Mouse (Mus musculus): ENCODE results near the gene Zfp219. TPM values are rescaled to one million over a fixed set of nuclear protein-coding genes. Genes with fewer than 3 reads are reported as not detected.

The Zfp219 gene
- total and polyA plus RNA-seq, 3 experiments = 36.3 to 46.9 TPM; not detected in 1

DNA sequence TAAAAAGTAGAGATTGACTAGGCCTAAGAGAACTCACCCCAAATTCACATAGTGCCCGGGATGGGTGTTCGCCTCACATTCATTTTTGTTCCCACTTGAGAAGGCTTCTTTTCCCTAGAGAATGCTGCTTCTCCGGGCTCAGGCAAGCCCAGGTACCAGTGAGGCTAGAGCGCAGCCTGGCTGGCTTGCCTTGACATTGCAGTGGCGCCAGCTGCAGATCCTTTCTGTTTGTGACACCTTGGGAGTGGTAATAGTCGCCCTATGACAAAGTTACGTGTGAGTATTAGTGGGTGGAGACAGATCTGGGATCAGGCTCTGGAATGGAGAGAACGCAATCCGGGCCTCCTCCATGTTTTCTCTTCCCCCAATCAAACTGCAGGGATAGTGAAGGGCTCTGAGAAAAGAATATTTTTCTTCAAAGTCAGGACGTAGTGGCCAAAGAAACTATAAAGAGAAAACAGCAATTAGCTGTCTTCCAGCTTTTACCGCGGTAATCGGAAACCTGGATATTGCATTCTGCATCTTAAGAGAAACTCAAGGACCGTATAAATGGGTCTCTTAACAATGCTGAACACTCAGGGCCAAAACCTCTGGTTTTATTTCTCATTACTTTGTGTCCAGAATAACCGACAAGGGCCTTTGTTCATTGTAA lies at the start of gene Zfp219 (continued):
- no peak for TF ChIP-seq ZNF384 (IDR thresholded peaks at IDR 0.05; ENCODE audit: low read depth, low read length)
- TF ChIP-seq CHD1 (IDR thresholded peaks at IDR 0.05; ENCODE audit: low read depth, low read length) = 0 out of 2 replicates have a peak, but pooled peaks have one; percentile 22
- no peak for TF ChIP-seq E2F4 (IDR thresholded peaks at IDR 0.05; ENCODE audit: borderline replicate concordance, low read depth, low read length)
- TF ChIP-seq SMC3 (IDR thresholded peaks at IDR 0.05; ENCODE audit: low read depth, low read length) = peak; percentile 34; the same call in 1 of the 2 replicates

GRCm38 (mm10) chr14:52066135-52066534 lies 45.6 kb upstream of the Zfp219 start:
- Histone ChIP-seq H3K79me2 (ENCODE audit: control insufficient read depth, insufficient read depth, low read length, poor library complexity) (no peaks in the 10 kb centered on the region), H3K27ac (ENCODE audit: control insufficient read depth, low read depth, low read length) (no peak overlapping the region), H3K9ac (ENCODE audit: control insufficient read depth, low read depth, low read length, poor library complexity, severe bottlenecking) (no peak overlapping the region), H3K27me3 (ENCODE audit: control insufficient read depth in 1 of 2, insufficient read depth in 2 of 2, low read length in 2 of 2) (no peaks in the 10 kb centered on the region), H3K4me3 (ENCODE audit: control insufficient read depth in 1 of 2, insufficient read depth in 1 of 2, low read depth in 2 of 2, low read length in 2 of 2) (no peak overlapping the region), H3K9me3 (replicated peaks; ENCODE audit: insufficient read depth, low read length) (no peaks in the 10 kb centered on the region), H3K4me1 (ENCODE audit: control insufficient read depth in 1 of 2, insufficient read depth in 2 of 2, low read length in 2 of 2) (no peaks in the 10 kb centered on the region), H3K36me3 (ENCODE audit: control insufficient read depth in 1 of 2, insufficient read depth in 2 of 2, low read length in 2 of 2) (no peaks in the 10 kb centered on the region)
- no peak for DNase-seq (ENCODE audit: low read depth, low spot score)
- no peak for TF ChIP-seq ZC3H11A (IDR thresholded peaks at IDR 0.05; ENCODE audit: low read depth, low read length)
- no peak for TF ChIP-seq NRF1 (IDR thresholded peaks at IDR 0.05; ENCODE audit: insufficient read depth, low read depth, low read length, poor library complexity, severe bottlenecking)
- TF ChIP-seq EP300 (IDR thresholded peaks at IDR 0.05; ENCODE audit: low read depth in 1 of 2, low read length in 2 of 2) = no peak
- TF ChIP-seq ZNF384 (IDR thresholded peaks at IDR 0.05; ENCODE audit: low read depth, low read length) = no peak
- TF ChIP-seq MYB (IDR thresholded peaks at IDR 0.05; ENCODE audit: low read depth, low read length) = no peak
- no peak for TF ChIP-seq KAT2A (conservative IDR thresholded peaks at IDR 0.05; ENCODE audit: low read depth, low read length)
- TF ChIP-seq ELF1 (IDR thresholded peaks at IDR 0.05; ENCODE audit: low read depth, low read length) = no peak
- TF ChIP-seq CTCF (IDR thresholded peaks at IDR 0.05 in 2 of 3, conservative IDR thresholded peaks at IDR 0.05 in 1 of 3; ENCODE audit: control insufficient read depth in 1 of 3, insufficient read depth in 1 of 3, low read depth in 2 of 3, low read length in 3 of 3, poor library complexity in 1 of 3, severe bottlenecking in 1 of 3) = no peak
- TF ChIP-seq CHD1 (IDR thresholded peaks at IDR 0.05; ENCODE audit: low read depth, low read length) = no peak
- TF ChIP-seq MXI1 (IDR thresholded peaks at IDR 0.05; ENCODE audit: low read depth, low read length) = no peak

DNA sequence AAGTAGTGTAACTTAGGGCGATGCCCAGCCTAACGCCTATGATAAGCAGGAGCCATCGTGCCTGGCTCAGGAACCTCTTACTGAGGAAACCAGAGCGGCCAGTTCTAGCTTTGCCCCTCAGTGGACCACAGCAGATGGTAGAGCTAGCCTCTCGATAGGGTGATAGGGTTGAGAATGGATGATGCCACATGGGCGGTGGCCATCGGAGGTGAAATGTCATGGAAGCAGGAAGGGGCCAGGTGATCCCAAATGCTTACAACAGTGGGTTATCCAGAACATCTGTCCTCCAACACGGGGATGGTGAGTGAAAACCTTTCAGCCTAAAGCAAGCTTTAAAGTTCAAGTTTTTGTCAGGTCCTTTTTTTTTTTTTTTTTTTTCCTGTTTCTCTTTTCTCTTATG lies 41.3 kb upstream of the Zfp219 start:
- H3K27ac ChIP-seq (ENCODE audit: control insufficient read depth, low read depth, low read length) = no peak overlapping the region
- TF ChIP-seq E2F4 (IDR thresholded peaks at IDR 0.05; ENCODE audit: borderline replicate concordance, low read depth, low read length) = no peak
- TF ChIP-seq ZNF384 (IDR thresholded peaks at IDR 0.05; ENCODE audit: low read depth, low read length) = no peak
- TF ChIP-seq SMC3 (IDR thresholded peaks at IDR 0.05; ENCODE audit: low read depth, low read length) = no peak
- no peak for TF ChIP-seq GABPA (IDR thresholded peaks at IDR 0.05; ENCODE audit: low read depth, low read length)
- no peak for TF ChIP-seq ZMIZ1 (IDR thresholded peaks at IDR 0.05; ENCODE audit: low read depth, low read length)
- no peak overlapping the region for H3K9ac ChIP-seq (ENCODE audit: control insufficient read depth, low read depth, low read length, poor library complexity, severe bottlenecking)
- H3K9me3 ChIP-seq (replicated peaks; ENCODE audit: insufficient read depth, low read length) = no peaks in the 10 kb centered on the region
- H3K79me2 ChIP-seq (ENCODE audit: control insufficient read depth, insufficient read depth, low read length, poor library complexity) = no peaks in the 10 kb centered on the region
- no peak overlapping the region for H3K4me3 ChIP-seq (ENCODE audit: control insufficient read depth in 1 of 2, insufficient read depth in 1 of 2, low read depth in 2 of 2, low read length in 2 of 2)
- no peaks in the 10 kb centered on the region for H3K27me3 ChIP-seq (ENCODE audit: control insufficient read depth in 1 of 2, insufficient read depth in 2 of 2, low read length in 2 of 2)
- H3K36me3 ChIP-seq (ENCODE audit: control insufficient read depth in 1 of 2, insufficient read depth in 2 of 2, low read length in 2 of 2) = no peaks in the 10 kb centered on the region
- no peaks in the 10 kb centered on the region for H3K4me1 ChIP-seq (ENCODE audit: control insufficient read depth in 1 of 2, insufficient read depth in 2 of 2, low read length in 2 of 2)
- no peak for DNase-seq (ENCODE audit: low read depth, low spot score)

All from MEL (cell line).